Mouse (Mus musculus) midbrain, embryonic 13.5 days (tissue): ENCODE results near the gene Rsph3a. TPM values are rescaled to one million over a fixed set of nuclear protein-coding genes. Genes with fewer than 3 reads are reported as not detected.
"Not testable (repeated sequence)": the region's sequence is repeated elsewhere in the genome, so short reads cannot be mapped to it uniquely, and the experiment has no call there.

Experiments used
- ATAC-seq: fragments of 200-750 bp; cut with Nextera tagmentation; 2 replicates; pipeline ENCODE4 v1.8.0; 2017; ENCODE audit warnings: mild to moderate bottlenecking, moderate TSS enrichment, moderate library complexity
- H3K27ac ChIP-seq: fragments of 300-500 bp; sonication (generic); 2 replicates; pipeline ENCODE4 v1.5.1; 2015; ENCODE audit warnings: inconsistent platforms, mild to moderate bottlenecking, moderate library complexity
- H3K27me3 ChIP-seq: fragments of 300-500 bp; sonication (generic); 2 replicates; pipeline ENCODE4 v1.6.1; 2015; ENCODE audit warnings: mild to moderate bottlenecking, inconsistent platforms
- H3K36me3 ChIP-seq: fragments of 300-500 bp; sonication (generic); 2 replicates; pipeline ENCODE4 v1.6.1; 2015; ENCODE audit warnings: mild to moderate bottlenecking, inconsistent platforms
- H3K4me1 ChIP-seq: fragments of 300-500 bp; sonication (generic); replicated peaks from 2 replicates; pipeline ENCODE4 v1.6.1; 2015; ENCODE audit warnings: inconsistent platforms
- H3K4me2 ChIP-seq: fragments of 300-500 bp; sonication (generic); replicated peaks from 2 replicates; pipeline ENCODE4 v1.6.1; 2015; ENCODE audit warnings: moderate library complexity, mild to moderate bottlenecking, inconsistent platforms
- H3K4me3 ChIP-seq: fragments of 300-500 bp; sonication (generic); replicated peaks from 2 replicates; pipeline ENCODE4 v1.5.1; 2015; ENCODE audit warnings: mild to moderate bottlenecking, inconsistent platforms
- H3K9ac ChIP-seq: fragments of 300-500 bp; sonication (generic); replicated peaks from 2 replicates; pipeline ENCODE4 v1.6.1; 2015; ENCODE audit warnings: mild to moderate bottlenecking, inconsistent platforms
- H3K9me3 ChIP-seq: fragments of 300-500 bp; sonication (generic); 2 replicates; pipeline ENCODE4 v1.6.1; 2016; ENCODE audit warnings: mild to moderate bottlenecking, inconsistent platforms
- WGBS: fragments of 180-500 bp; shearing (Covaris S2); methylation state at CpG from one replicate; pipeline ENCODE4 v1.1.7; 2015; 5-methylcytosine and 5-hydroxymethylcytosine counted together
- polyA plus RNA-seq: library from polyadenylated mRNA; unstranded; fragments of >200 nt; fragmentation: Nextera tagmentation; extraction: Ambion mirVana; gene quantifications from 2 replicates; pipeline ENCODE4 v1.2.1, GENCODE M21; 2015

The Rsph3a gene
- polyA plus RNA-seq, 1 experiment from 2014 or later = 75.5 TPM

DNA sequence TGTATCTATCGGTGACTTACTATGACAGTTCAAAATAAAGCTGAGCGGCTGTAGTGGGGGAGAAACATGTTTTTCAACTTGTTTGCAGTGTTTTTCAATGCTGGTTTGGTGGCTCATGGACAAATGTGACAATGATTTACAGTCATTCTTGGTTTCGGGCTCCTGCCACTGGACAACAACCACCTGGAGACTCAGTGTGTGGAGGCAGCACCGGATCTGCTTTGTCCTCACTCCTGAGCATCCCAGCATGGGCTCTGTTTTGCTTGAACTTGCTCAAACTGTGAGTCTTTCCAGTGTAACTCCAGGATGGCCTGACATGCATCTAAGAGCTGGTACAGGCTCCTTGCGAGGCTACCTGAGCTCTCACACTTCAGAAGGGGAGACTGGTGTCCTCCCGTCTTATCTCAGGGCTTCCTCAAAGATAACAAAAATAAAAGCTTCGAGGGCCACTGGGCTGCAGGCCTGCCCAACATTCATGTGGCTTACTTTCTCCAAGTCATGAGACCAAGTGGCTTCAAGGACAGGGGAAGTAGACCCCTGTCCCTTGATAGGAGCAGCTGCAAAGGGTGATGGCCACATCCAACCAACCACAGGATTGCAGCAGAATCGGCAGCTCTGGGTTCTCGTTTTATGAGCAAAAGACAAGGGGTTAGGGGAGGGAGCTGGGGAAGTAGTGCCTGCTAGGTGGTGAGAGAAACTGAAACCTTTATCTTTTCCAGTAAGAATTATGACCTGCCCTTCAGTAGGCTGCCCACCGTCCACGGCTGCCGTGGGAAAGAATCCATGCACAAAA, 28.4 kb upstream of the Rsph3a start:
- H3K9me3 ChIP-seq = no peaks in the 10 kb centered on the region
- H3K4me3 ChIP-seq = no peak overlapping the region
- no peak overlapping the region for H3K4me2 ChIP-seq
- WGBS = 85% methylated on average over 12 of the region's 12 CpGs
- H3K27me3 ChIP-seq = no peaks in the 10 kb centered on the region
- H3K4me1 ChIP-seq = no peaks in the 10 kb centered on the region
- no peaks in the 10 kb centered on the region for H3K36me3 ChIP-seq
- H3K9ac ChIP-seq = no peak overlapping the region
- ATAC-seq = no peak
- no peak overlapping the region for H3K27ac ChIP-seq

DNA sequence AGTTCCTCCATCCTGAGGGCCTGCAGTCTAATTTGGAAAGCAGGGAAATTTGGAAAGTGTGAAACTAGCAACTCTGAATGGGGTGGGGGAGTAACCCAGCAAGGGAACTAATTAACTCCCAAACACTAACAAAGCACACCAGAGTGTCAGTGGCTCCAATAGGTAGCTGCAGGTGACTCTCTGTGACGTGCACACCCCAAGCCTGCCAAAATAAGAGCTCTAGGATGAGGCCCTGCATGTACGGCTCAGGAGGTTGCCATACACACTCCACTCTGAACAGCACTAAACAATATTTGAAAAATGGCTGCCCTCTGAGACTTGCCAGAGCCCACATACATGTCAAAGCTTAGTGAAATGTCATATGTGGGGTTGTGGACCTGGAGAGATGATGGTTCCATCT, 27.1 kb upstream of the Rsph3a start:
- Histone ChIP-seq H3K4me1 (no peaks in the 10 kb centered on the region), H3K27me3 (no peaks in the 10 kb centered on the region), H3K27ac (no peak overlapping the region), H3K36me3 (no peaks in the 10 kb centered on the region), H3K9ac (no peak overlapping the region), H3K4me2 (no peak overlapping the region), H3K4me3 (no peak overlapping the region), H3K9me3 (no peaks in the 10 kb centered on the region)
- 79% methylated on average over 2 of the region's 2 CpGs for WGBS
- ATAC-seq = no peak

DNA sequence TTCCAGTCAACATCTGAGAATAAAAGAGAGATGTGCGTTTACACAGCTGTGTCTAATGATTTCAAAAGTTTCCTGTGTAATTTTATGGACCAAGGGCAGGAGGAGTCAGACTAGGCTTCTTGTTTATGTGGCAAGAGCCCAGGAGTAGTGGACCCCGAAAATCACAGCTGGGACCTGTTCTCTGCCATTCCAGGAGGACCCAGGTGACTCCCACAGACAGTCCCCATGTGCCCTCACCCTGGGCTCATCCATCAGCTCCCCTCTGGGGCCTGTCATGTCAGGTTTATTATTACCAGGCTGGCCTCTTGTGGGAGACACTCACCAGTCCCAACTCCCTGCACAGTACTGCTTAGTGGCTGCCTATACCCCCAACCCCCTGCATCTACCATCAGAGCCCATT, 26.2 kb upstream of the Rsph3a start:
- no peak overlapping the region for H3K4me3 ChIP-seq
- no peak overlapping the region for H3K4me2 ChIP-seq
- no peaks in the 10 kb centered on the region for H3K9me3 ChIP-seq
- no peak for ATAC-seq
- H3K36me3 ChIP-seq = no peaks in the 10 kb centered on the region
- no peaks in the 10 kb centered on the region for H3K4me1 ChIP-seq
- no peak overlapping the region for H3K9ac ChIP-seq
- H3K27me3 ChIP-seq = no peaks in the 10 kb centered on the region
- WGBS = 85% methylated on average over 2 of the region's 2 CpGs
- H3K27ac ChIP-seq = no peak overlapping the region

DNA sequence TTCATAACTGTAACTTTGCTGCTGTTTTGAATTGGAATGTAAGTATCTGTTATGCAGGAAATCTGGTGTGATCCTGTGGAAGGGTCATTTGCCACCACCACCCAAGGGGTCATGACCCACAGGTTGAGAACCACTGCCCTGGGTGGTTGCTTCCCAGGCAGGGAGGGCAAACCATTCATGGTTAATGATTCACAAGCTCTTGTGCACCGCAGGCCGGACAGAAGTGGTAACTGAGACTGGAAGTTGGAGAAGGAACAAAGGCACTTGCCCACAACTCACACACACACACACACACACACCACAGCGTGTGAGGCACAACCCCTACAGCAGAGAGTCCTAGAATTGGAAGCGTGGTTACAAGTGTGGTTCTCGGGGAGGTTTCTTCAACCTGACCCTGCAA, 22.9 kb upstream of the Rsph3a start:
- H3K4me2 ChIP-seq = no peak overlapping the region
- no peaks in the 10 kb centered on the region for H3K9me3 ChIP-seq
- no peak overlapping the region for H3K4me3 ChIP-seq
- no peaks in the 10 kb centered on the region for H3K36me3 ChIP-seq
- no peak overlapping the region for H3K9ac ChIP-seq
- WGBS = 97% methylated on average over 5 of the region's 5 CpGs
- H3K4me1 ChIP-seq = no peaks in the 10 kb centered on the region
- no peak for ATAC-seq
- H3K27ac ChIP-seq = no peak overlapping the region
- H3K27me3 ChIP-seq = no peaks in the 10 kb centered on the region

DNA sequence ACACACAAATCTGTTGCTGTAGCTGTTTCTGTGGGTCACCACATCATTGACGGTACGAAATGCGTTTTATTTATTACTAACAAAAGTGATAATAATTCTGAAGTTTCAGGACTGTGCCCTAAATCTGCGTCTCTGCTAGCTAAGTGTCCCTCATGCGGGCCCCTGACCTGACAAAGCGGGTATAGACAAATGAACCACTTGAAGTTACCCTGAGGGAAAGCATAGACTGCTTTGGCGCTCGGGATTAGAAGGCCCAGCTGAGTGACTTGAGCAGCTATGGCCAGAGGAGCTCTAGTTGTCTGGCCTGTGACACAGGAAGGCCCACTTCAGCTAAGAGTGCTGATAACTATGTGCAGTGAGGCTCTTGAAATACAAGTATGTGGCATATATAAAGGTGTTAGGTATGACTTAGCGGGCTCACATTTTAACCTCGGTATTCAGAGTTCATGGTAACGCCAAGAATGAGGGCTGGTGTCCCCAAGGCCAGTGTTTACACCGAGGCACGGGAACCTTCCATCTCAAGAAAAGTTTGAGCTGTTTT, 21.2 kb upstream of the Rsph3a start:
- 90% methylated on average over 13 of the region's 13 CpGs for WGBS
- Histone ChIP-seq H3K4me3 (no peak overlapping the region), H3K27ac (no peak overlapping the region), H3K36me3 (no peaks in the 10 kb centered on the region), H3K27me3 (no peaks in the 10 kb centered on the region), H3K4me2 (no peak overlapping the region), H3K4me1 (no peaks in the 10 kb centered on the region), H3K9ac (no peak overlapping the region), H3K9me3 (no peaks in the 10 kb centered on the region)
- ATAC-seq = no peak

DNA sequence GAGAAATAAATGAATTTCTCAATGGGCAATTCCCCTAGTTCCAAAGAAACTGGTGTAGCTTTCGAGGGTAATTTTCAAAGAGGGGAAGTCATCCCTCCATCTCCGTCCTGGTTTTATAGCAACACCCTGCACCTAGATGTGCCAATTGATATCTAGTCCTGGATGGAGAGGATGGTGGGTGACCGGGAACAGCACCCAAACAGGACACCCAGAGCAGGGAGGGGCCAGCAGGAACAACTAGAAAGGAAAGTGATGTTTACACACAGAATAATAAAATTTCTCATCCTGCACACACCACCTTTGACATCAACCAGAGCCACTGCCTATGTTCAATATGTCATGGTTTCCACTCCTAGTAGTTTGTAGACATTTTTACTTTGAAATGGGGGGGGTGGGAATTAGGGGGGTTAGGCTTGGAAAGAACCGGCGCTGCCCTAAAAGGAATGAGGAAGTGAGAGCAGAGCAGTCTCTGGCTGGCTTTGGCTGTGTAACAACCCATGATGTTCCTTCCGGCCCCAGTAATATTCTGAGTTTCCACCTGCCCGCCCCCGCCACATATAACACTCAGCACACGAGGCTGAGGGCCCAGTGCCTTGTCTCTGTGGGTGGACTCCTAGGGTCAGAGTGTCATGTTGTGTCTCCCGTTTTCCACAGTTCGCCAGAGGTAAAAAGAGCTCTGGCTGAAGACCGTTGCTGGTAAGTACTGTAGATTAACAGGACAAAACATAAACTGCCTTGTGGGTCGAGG, 19.8 kb upstream of the Rsph3a start, which contains the start of gene Tagap:
Tagap (plus strand) TSS at position 588 of the 748 bp plus-strand sequence.
- Histone ChIP-seq H3K9me3 (no peaks in the 10 kb centered on the region), H3K27me3 (no peaks in the 10 kb centered on the region), H3K4me2 (no peak within 1 kb of the TSS), H3K4me3 (no peak within 1 kb of the TSS), H3K36me3 (no peaks in the 10 kb centered on the region), H3K27ac (no peak within 1 kb of the TSS), H3K9ac (no peak within 1 kb of the TSS), H3K4me1 (no peaks in the 10 kb centered on the region)
- ATAC-seq = no peak
- WGBS = 74% methylated on average over 13 of the region's 13 CpGs

DNA sequence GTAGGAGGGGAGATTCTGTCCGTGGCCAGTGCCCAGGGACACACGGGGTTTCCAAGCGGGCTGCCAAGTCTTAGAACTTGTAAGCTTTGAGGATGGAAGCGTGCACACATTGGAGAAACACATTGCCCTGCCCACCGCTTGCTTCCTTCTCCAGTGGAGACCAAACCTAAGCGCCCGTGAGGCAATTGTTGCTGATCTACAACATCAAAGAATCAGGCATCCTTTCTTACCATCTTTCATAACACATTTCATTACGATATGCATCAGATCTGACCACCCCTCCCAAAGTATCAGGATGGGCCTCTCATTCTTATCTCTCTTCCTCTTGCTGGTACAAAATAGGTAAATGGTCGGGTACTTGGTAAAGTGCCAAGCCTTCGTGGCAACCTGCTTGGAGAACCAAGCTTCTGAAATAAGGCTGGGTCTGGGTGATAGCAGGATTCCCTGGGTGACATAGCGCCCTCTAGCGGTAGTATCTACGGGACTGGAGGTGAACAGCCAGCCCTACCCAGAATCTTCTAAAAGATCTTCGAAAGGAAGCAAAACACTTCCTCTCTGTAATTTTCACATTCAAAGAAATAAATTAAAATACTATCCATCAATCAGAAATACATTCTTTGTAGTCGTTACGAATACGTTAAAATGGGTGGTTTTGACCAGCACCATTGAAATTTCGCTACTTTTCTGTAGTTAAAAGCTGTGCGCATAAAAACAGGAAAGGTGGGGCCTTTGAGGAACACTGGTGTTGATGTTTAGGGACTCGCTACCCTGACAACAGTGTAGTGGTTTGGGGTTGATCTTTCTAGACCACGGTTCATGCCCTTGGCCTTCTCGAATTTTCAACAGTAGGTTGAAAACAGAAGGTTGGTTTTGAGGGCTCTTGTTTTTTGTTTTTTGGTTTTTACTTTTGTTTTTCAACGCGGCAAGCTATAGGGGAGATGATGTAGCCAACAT, 17.6 kb upstream of the Rsph3a start:
- no peak overlapping the region for H3K4me2 ChIP-seq
- no peak overlapping the region for H3K9ac ChIP-seq
- ATAC-seq = no peak
- no peaks in the 10 kb centered on the region for H3K27me3 ChIP-seq
- H3K4me3 ChIP-seq = no peak overlapping the region
- H3K27ac ChIP-seq = no peak overlapping the region
- H3K9me3 ChIP-seq = no peaks in the 10 kb centered on the region
- 71% methylated on average over 24 of the region's 24 CpGs for WGBS
- peaks cover 7% of the 10 kb centered on the region for H3K4me1 ChIP-seq
- no peaks in the 10 kb centered on the region for H3K36me3 ChIP-seq

DNA sequence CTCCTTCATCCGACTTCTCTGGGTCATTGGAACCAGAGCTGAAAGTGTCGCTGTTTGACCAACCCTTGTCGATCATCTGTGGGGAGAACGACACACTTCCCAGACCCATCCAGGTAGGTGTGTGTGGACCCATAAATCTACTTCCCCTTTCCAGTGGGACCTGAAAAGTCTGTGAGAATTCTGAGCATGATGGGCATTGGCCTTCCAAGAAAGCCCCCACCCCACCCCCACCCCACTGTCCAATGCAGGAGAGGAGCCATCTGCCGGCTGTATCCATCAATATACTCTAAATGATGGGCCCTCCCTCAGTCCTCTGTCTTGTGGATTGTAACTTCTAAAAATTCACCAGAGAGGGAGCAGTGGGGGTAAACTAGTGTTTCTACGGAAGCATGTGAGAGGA, 16.8 kb upstream of the Rsph3a start:
- WGBS = 87% methylated on average over 6 of the region's 6 CpGs
- Histone ChIP-seq H3K9ac (no peak overlapping the region), H3K4me3 (no peak overlapping the region), H3K4me1 (peaks cover 7% of the 10 kb centered on the region), H3K36me3 (no peaks in the 10 kb centered on the region), H3K27me3 (no peaks in the 10 kb centered on the region), H3K4me2 (no peak overlapping the region), H3K9me3 (no peaks in the 10 kb centered on the region), H3K27ac (no peak overlapping the region)
- no peak for ATAC-seq

DNA sequence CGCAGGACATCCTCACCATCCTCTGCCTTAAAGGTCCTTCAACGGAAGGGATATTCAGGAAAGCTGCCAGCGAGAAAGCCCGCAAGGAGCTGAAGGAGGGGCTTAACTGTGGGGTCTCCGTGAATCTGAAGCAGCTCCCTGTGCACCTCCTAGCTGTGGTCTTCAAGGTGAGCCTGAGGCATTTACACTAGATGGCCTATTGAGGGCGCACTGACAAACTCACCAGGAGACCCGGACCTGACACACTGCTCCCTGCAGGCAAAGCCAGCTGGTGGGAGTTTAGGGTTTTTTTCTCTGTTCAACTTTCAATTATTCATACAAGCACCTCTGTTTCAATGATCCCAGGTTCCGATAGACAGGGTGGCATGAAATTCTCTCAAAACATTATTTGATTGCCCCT, 16.1 kb upstream of the Rsph3a start:
- H3K4me3 ChIP-seq = no peak overlapping the region
- no peak overlapping the region for H3K27ac ChIP-seq
- WGBS = 26% methylated on average over 8 of the region's 8 CpGs
- no peaks in the 10 kb centered on the region for H3K36me3 ChIP-seq
- no peak overlapping the region for H3K9ac ChIP-seq
- H3K4me1 ChIP-seq = peaks cover 7% of the 10 kb centered on the region
- H3K4me2 ChIP-seq = no peak overlapping the region
- no peak for ATAC-seq
- no peaks in the 10 kb centered on the region for H3K27me3 ChIP-seq
- no peaks in the 10 kb centered on the region for H3K9me3 ChIP-seq

DNA sequence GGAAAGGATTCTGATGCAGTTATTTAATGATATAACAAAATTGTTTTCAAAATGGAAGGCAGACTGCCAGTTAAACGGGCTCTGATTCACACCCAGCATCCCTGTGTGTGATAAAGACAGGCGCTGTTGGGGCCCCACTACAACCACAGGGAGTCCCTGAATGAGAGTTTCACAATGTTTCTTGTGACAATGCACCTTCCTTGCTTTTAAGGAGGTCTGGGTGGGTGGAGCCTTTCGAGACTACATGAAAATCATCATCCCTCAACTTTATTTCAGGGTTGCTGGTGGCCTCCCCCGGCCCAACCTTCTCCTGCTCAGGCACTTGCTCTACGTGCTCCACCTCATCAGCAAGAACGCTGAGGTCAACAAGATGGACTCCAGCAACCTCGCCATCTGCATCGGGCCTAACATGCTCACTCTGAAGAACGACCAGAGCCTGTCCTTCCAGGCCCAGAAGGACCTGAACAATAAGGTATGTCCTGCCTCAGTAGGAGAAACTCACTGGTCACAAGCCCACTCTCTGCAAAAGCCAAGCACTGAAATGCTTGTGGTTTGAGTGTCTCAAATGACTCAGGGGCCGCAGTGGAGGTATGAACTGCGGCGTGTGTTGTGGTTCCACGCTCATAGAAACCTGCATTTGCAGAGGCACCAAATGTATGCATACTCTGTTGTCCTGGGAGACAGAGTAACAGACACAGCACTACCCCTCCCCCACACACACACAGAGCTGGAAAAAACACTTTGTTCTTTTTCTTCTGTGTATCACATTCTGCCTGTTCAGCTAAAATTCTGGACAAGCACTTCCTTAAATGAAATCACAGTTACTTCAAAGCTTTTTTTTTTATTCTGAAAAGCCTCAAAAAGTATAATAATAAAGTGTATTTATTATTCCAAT, 14.1 kb upstream of the Rsph3a start:
- peaks cover 7% of the 10 kb centered on the region for H3K4me1 ChIP-seq
- no peak overlapping the region for H3K27ac ChIP-seq
- ATAC-seq = no peak
- H3K4me3 ChIP-seq = no peak overlapping the region
- H3K9me3 ChIP-seq = no peaks in the 10 kb centered on the region
- H3K4me2 ChIP-seq = no peak overlapping the region
- no peak overlapping the region for H3K9ac ChIP-seq
- 78% methylated on average over 13 of the region's 13 CpGs for whole genome bisulfite sequencing
- H3K36me3 ChIP-seq = no peaks in the 10 kb centered on the region
- no peaks in the 10 kb centered on the region for H3K27me3 ChIP-seq

DNA sequence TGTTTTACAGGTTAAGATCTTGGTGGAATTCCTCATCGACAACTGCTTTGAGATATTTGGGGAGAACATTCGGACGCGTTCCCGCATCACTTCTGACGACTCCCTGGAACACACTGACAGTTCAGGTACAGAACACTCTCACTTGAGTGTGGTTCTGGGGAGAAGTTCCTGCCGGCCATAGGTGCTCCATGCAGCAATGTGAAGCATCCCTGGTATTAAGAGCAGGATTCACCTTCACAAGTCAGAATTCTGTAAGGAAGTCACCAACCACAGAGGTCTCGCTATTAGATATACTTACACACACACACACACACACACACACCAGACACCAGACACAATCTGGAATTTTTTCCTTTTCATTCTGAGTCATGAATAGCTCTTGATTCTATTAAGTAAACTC, 13.3 kb upstream of the Rsph3a start:
- WGBS = 95% methylated on average over 7 of the region's 8 CpGs
- H3K9ac ChIP-seq, H3K36me3 ChIP-seq, H3K27me3 ChIP-seq, H3K4me1 ChIP-seq, H3K4me2 ChIP-seq, H3K27ac ChIP-seq, H3K4me3 ChIP-seq, ATAC-seq, H3K9me3 ChIP-seq: not testable (repeated sequence)
